Mouse (Mus musculus) right cerebral cortex, postnatal 14 days (tissue): ENCODE measurements around the gene Ubiad1.
A peak's percentile ranks its signal among the peaks of the same experiment; 100 is the strongest.

ENCODE experiments used
- DNase-seq: peaks from one replicate; pipeline ENCODE4 v3.0.0; 2022

Ubiad1 gene

DNA sequence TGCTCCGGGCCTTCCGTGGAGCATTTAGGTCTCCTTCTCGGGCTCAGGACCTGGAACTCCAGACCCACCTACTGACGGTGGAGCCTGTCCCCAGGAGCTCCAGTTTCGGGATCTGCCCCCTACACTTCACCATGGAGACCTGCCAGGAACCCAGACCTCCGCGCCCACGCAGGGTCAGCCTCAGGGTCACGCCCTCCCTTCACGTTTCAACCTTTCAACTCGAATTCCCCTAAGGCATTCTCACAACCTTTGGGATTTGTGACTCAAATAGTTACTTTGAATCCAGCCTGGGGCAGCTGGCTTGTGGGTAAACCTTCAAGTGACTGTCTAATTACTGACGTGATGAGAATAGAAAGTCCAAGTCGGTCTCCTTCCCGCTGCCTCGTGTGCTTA, 4.3 kb upstream of the Ubiad1 start:
- DNase-seq: no peak

GRCm38 (mm10) chr4:148448179-148448852, 3.7 kb upstream of the Ubiad1 start, which contains the start of gene Mtor:
TSS of gene Mtor (plus strand) at chr4:148448611.
- DNase-seq: peak; percentile 92

DNA sequence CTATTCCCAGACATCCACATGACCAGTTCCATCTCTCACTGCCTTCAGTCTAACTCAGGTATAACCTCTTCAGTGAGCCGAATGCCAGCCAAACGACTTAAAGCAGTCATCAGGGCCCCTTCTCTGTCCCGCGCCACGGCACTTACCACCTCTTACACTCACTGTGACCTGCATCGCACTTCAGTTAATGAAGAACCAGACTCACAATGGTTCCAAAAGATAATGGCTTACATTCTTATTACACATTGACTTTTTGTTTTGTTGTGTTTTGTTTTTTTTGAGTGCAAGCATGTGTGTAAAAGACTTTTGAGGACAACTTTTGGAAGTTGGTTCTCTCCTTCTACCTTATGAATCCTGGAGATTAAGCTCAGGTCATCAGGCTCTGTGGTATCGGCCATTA, 2.0 kb downstream of the Ubiad1 start:
- no peak for DNase-seq

DNA sequence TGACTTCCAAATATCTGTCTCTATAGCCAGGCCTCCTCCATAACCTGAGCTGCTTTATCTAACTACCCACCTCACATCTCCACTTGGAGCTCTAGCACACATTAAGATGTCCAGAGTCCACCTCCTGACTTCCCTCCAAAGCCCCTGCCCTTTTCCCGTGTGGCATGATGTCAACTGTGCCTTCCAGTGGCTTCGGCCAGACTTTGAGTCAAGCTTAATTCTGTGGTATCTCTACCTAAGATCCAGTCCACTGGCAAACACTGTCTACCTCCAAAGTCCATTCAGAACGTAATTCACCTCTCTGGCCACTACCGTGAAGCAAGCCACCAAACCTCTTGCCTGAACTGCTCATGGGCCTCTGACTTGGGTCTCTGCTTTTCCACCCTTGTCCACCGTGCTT, 2.6 kb downstream of the Ubiad1 start:
- no peak for DNase-seq

DNA sequence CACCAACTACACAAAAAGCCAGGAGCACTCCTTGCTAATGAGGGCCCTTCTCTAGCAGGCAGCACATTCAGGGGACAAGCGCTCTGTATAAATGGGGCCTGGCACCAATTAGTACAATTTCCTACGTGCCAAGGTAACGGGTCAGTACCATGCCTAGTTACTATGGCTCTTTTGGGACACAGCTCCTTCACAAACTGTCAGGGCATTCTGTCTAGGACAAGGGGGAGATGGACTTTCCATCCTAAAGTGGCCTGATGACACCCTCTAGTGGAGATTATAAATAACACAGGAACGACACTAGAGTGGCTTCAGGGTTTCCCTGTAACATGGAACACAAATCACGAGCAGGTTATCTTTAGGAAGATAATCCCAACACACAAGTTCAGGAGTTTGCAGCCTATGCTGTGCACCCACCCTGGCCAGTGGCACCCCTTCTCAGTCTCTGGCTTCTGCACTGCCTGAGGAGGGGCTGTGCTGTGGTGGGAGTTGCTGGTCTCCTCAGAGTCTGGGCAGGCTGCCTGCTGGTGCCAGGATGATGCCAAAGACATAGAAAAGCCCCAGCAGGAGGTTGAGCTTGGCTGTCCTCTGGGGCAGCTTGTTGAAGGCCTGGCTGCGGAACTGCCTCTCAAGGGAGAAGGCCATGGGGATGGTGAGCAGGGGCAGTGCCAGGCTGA, 8.8 kb downstream of the Ubiad1 start:
- peak; percentile 50 for DNase-seq

GRCm38 (mm10) chr4:148435106-148435505, 9.5 kb downstream of the Ubiad1 start:
- no peak for DNase-seq

- DNase-seq: no peak
Observed at GRCm38 (mm10) chr4:148434554-148434953, 10.0 kb downstream of the Ubiad1 start.

- DNase-seq: no peak
Observed at GRCm38 (mm10) chr4:148433813-148434212, 10.8 kb downstream of the Ubiad1 start.

GRCm38 (mm10) chr4:148433336-148433735, 11.2 kb downstream of the Ubiad1 start:
- DNase-seq: no peak

DNA sequence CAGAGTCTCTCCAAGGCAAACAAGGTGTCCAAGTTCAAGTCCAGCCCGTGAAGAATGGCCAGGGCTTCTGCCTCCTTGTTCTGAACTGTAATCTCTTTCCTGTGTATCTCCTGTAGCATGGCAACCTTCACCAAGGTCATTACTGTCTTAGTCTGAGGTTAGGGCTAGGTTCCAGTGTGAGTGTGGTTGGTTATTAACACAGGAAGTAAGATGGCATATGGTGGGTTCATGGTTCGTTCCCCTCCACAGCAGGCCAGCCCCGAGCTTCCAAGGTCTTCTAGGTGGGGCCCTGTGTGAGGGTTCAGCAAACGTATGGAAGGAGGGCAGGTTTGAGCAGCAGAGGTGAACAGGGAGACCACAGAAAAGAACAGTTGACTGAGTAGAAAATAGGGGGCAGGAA, 12.1 kb downstream of the Ubiad1 start:
- DNase-seq: no peak

DNA sequence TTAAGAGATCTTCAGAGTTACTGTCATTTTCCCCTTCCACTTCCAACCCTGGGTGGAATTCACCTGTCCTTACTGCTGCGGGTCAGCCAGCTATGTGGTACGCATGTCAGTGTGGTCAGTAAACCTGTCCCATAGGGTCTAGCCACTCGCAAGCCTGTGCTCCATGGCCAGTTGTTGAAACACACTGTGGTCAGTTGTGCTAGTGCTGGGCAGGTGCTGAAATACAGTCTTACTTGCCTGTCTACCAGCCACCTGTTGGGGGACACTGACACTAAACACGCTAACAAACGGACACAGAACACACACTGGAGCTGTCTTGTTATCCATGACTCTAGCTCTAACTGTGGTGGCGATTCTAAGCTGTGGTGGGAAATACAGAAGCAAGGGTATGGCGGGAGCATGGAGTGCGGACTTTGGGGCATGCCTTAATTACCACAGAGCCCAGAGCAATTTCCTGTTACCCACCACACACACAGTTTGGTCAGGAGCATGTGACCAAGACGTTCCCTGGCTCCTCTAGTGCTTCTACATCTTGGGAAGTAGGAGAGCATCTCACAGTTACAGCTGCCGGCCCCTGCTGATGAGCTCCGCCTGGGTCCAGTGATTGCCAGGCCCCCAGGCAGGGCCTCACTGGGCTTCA, 13.6 kb downstream of the Ubiad1 start:
- no peak for DNase-seq

DNA sequence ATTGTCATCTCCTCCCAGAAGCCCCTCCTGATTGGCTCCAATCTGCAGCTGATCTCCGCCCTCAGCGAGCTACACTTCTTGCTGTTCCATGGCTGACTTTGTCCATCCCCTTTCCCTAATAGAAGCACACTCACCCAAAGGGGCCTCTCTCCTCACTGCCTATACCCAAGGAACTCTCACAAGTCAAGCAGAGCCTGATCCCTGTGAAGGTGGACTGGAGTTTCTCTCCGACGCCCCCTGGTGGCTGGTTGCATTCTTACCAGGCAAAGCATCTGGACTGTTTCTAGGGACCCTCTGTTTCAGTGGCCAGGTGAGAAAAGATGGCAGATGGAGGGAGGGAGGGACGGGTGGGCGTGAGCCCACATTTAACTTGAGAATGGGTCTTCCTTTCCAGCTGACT, 14.9 kb downstream of the Ubiad1 start:
- DNase-seq: peak; percentile 82

- DNase-seq: no peak
Observed at GRCm38 (mm10) chr4:148429121-148429520, 15.4 kb downstream of the Ubiad1 start.

GRCm38 (mm10) chr4:148428544-148428943, 16.0 kb downstream of the Ubiad1 start:
- no peak for DNase-seq

GRCm38 (mm10) chr4:148426950-148427850, 17.4 kb downstream of the Ubiad1 start:
- no peak for DNase-seq

DNA sequence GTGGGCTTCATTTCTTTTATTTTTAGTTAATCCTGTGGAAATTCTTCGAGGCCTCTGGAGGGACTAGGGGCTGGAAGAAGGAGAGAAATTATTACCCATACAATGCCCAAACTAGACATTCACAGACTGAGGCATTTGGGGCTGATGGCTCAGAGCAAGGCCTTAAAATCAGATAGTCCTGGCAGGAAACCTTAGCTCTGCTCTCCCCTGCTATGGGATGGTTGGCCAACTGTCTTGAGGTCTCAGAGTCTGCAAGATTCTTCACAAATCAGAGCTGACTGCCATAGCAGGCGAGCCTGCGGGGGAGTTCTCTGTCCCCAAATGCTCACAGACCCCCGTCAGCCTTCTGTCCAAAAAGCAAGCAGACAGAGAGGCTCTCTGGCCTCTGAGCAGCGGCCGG, 27.0 kb downstream of the Ubiad1 start:
- no peak for DNase-seq

GRCm38 (mm10) chr4:148417074-148417526, 27.5 kb downstream of the Ubiad1 start:
- DNase-seq: no peak

DNA sequence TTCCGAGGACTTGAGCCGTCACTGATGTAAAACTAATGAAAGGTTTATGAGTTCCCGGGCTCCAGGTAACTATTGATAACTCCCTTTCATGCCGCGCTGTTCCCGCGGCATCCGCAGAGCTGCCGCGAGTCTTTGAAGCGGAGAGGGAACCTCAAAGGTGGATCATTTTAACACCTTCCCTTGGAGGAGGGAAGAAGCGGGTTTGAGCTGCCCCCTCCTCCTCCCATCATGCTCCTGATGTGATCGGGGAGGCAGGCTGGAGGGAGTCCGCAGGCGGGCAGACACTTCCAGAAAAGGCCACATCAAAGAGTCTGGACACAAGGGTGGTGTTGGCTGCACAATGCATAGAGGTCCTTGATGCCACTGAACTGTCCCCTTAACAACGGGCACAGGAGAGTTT, 29.0 kb downstream of the Ubiad1 start:
- DNase-seq: no peak

- no peak for DNase-seq
Observed at GRCm38 (mm10) chr4:148408256-148408975, 36.2 kb downstream of the Ubiad1 start.

GRCm38 (mm10) chr4:148405255-148405788, 39.2 kb downstream of the Ubiad1 start:
- DNase-seq: no peak

GRCm38 (mm10) chr4:148404748-148405147, 39.8 kb downstream of the Ubiad1 start:
- DNase-seq: no peak

DNA sequence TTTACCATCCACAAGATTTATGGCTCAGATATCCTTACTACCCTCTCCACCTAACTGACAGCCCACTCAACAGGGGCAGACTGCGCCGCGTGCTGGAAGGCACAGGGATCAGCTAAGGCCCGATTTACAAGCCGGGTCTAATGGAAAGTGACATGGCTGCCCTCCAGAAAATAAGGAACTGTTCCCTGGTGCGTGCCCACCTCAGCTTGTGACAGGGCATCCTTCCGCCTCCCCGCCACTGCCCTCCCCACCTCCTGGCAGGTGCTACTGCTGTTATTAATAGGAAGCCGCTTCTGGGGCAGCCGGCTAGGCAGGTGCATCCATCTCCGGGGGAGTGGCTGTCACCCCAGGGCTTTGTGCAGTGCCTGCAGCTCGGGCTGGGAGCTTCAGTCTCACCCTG, 41.2 kb downstream of the Ubiad1 start:
- DNase-seq: no peak
